Mouse (Mus musculus): Measurements from ENCODE around the gene Calml4. TPM values are rescaled to one million over a fixed set of nuclear protein-coding genes. Genes with fewer than 3 reads are reported as not detected.
"Not testable (repeated sequence)": the region's sequence is repeated elsewhere in the genome, so short reads cannot be mapped to it uniquely, and the experiment has no call there.

Gene Calml4
- total RNA-seq, 2 experiments from 2014 or later: 0.83 to 16.9 TPM

DNA sequence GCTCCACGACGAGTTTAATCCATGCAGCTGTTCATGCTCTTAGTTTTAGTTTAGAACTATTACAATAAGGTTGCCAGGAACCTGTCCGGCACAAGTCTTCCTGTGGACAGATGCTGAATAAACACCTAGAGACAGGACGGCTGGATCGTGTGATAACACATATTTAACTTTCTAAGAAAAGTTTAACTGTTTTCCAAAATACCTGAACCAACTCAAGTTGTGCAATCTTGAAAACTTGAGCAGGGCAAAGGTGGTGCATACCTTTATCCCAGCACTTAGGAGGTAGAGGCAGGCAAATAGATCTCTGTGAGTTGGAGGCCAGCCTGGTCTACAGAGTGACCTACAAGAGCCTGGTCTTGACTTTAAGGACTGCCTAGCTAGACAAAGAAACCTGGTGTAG, 23.0 kb upstream of the Calml4 start:
- DNase-seq (ENCODE audit: low spot score in 2 of 2): no peak

DNA sequence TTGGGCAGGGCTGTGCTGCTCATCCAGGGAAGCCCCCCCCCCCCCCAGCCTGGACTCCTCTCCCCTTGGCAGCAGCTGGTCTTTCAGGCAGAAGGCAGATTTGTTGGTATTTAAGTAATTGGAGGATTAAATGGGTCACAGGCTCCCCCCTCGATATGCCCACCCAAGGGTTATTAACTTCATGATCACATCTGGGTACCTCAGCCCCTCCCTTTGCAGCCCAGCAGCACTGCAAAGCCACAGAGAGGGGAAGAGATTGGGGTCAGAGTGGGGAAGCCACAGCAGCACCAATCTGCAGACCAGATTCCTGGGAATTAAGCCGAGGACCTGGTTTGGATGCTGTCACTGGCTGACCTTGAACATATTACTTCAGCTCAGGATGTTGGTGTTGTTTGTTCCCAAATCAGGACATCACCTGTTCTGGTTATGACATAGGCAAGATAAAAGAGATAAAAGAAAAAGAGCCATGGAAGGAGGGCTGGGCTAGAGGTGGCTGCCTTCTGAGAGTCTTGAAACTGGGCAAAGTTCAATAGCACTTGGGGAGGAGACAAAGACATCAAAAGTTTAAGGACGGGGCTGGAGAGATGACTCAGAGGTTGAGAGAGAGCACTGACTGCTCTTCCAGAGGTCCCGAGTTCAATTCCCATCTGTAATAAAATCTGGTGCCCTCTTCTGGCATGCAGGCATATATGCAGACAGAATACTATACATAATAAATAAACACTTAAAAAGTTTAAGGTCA, 22.0 kb upstream of the Calml4 start:
- DNase-seq (ENCODE audit: low spot score in 2 of 2): no peak

DNA sequence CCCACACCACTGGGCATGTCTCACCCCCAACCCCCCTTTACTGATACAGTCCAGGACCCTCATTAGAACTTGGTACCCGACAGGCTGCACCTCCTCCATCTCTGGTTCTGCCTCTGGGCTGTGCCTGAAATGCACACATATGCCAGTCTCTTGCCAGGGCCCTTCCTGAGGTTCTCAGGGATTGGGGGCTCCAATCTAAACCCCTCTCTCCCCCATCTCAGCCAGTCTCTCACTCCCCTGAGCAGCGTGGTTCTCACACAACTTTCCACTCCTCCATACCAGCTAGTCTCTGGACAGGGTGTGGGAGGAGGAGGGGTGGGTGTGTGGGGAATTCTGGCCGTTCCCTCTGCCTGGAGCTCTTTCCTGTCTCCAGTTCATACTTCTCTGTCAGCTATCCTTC, 20.3 kb upstream of the Calml4 start:
- no peak for DNase-seq (ENCODE audit: low spot score in 2 of 2)

DNA sequence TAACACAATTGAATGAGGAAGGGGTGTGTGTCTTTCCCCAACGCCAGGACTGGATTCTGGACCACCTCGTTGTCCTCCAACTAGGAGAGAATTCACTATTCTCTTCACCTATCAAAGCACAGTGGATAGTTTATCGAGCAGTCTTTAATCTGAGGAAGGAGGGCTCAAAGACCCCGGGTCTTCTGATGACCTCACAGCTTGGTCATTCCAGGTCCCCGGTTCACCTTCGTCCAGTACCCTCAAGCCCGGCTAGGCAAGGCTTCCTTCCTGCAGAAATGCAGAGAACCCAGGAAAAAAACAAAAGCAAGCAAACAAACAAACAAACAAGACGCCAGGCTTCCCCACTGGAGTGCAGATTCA, 19.8 kb upstream of the Calml4 start:
- no peak for DNase-seq (ENCODE audit: low spot score in 2 of 2)

DNA sequence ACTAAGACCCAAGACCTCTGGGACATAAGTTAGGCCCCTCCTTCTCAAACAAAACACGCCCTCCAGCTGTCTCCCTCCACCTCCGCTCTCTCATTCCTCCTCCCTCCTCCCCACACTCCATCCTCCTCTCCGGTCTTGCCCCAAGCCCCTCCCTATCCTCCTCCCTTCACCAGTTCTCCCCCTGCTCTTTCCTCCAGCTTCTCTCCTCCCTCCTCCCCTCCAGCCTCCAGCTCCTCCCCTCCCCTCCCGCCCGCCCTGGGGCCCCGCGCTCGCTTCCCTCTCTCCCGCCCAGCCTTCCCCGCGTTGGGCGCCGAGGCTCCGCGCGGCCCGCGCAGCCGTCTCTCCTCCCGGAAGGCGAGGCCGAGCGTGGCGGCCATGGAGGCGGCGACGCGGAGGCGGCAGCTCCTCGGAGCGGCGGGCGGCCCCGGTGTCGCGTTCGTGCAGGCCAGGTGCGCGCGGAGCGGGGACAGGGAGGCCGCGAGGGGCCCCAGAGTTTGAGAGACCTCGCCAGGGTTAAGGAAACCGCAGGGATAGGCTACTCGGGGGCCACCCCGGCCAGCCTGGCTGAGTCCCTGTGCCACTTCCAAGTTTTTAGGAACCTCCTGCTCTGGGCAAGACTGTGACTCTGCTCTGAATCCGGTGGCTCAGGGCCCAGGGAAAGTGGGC, 19.2 kb upstream of the Calml4 start, which contains the start of gene Cln6:
Gene Cln6 (plus strand): TSS at position 280 of the 666 bp plus-strand sequence.
- peak; percentile 60 to 63 for DNase-seq (ENCODE audit: low spot score in 2 of 2)

DNA sequence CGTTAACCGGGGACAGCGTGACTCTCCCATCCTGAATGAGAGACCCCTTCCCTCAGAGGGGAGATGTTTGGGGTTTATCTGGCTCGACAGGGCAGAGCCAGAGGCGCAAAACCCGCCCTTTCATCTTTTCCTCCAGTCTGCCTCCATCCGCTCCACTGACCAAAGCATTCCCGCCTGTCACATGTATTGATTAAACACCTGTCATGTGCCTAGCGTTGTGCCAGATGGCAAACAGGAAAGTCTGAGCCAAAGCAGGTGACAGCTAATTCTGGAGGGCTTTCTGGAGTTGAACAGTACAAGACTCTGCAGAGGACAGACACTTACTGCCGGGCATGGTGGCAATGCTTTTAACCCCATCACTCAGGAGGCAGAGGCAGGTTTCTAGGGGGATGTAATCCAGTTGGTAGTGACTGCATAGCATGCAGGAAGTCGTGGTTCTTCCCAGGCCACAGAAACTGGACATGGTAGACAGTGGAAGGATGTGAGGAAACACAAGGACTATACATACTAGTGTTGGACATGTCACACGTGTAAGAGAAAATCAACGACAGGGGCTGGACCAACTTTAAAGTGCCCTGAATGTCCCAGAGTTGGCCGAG, 18.6 kb upstream of the Calml4 start:
- DNase-seq (ENCODE audit: low spot score in 2 of 2): no peak

DNA sequence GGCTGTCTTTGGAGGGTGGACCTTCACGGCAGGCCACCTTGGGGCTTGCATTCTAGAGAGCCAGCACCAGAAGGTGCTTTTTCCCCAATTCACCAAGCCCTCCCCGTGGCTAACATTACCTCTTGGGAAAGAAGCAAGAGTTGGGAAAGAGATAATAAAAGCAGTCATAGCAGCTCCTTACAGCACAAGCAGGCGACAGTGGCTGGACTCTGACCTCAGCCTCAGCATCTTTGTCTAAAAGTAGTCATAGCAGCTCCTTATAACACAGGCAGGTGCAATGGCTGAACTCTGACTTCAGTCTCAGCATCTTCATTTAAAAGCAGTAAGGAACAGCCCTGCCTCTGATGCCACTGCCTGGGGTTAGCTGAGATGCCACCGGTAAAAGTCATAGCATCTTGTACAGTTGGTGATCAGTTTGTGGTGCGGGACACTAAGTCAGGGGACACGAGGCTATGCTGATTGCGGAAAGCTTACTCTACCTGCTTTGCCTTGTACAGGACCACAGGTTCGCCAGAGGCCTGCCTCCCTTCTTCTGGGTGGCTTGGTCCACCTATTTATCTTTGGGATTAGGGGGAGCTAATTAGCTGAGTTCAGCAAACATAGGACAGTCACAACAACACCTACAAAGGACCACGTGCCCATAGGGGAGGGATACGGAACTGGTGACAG, 14.4 kb upstream of the Calml4 start:
- DNase-seq (ENCODE audit: low spot score in 2 of 2): no peak

DNA sequence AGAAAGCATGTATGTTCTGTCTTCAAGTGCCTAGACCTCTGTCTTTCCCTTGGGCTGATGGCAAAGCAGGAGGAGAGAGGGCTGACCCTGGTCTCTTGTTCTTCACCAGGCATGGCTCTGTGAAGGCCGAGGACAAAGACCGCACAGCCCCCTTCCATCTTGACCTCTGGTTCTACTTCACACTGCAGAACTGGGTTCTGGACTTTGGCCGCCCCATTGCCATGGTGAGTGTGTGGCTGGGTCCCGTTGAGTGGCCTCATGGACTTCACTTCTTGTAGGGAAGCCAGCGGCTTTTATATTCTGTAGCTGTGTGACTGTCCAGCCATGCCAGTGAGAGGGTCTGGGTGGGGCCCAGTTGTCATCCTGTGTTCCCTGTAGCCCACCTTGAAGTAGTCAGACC, 13.4 kb upstream of the Calml4 start:
- no peak for DNase-seq (ENCODE audit: low spot score in 2 of 2)

DNA sequence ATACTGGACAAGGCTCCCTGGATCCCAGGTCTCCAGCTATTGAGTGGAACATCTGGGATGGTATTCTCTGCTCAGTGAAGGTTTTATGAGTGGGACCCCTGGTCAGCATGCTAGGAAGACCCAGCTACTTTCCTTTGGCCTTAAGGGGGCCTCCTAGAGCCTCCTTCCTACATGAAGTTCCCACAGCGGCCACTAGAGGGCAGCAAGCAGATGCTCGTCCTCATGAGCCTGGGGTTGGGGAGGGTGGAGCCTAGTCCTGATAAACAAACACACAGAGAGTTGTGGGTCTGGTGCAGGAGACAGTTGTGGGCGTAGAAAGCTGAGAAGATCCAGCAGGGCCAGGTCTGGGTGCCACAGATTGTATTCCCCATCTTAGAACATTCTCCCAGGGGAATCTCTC, 10.2 kb upstream of the Calml4 start:
- peak; percentile 83 to 87 for DNase-seq (ENCODE audit: low spot score in 2 of 2)

DNA sequence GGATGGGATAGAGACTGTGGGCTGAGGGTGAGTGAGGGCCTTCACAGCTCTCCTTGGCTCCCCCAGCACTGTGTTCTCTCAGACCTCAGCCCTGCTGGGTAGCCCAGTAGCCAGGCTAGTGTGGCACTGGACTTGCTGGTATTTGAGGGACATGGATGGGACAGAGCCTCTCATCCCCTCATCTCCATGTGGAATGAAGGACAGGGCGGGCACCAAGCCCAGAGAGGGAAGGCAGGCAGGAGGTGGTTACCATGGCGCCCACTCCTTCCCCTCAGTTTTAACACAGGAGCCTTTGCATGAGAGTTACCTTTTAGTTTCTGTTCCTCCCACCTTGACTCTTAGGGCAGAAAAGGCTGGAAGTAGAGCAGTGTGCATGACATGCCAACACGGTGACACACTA, 9.2 kb upstream of the Calml4 start:
- DNase-seq (ENCODE audit: low spot score in 2 of 2): no peak

DNA sequence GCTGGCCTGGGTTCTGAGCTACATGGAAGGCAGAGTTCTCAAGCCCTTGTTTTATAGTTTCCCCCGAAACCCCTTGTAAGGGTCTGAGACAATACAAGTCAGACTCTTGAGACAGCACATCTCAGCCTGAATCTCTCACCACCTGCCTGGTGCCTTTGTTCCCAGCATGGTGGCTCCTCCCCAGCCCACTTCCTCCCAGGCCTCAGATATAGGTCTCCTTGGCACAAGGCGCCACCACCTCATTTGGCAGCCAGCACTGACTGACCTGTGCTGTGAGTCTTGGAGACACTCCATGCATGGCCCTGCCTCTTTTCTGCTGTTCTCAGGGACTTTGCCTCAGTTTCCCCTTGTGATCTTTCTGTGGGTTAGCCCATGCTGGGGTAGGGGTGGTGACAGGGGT, 6.3 kb upstream of the Calml4 start:
- no peak for DNase-seq (ENCODE audit: low spot score in 2 of 2)

DNA sequence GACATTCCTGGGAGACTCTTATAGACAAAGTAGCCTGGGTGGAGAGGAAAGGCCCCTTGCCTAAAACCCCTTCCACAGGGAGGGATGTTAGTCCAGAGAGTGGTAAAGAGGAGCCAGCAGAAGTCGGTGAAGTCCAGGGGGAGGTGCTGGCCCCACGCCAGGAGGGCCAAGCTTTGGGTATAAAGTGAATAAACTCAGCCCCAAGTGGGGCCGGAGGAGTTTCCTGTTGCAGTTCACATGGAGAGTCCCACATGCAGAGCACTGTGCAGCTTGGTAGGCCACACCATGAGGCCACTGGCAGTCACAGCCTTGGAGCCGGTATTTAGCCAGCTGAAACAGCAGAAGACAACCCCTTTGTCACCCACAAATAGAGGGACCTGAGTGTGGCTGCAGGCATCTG, 3.4 kb upstream of the Calml4 start:
- DNase-seq (ENCODE audit: low spot score in 2 of 2): no peak

DNA sequence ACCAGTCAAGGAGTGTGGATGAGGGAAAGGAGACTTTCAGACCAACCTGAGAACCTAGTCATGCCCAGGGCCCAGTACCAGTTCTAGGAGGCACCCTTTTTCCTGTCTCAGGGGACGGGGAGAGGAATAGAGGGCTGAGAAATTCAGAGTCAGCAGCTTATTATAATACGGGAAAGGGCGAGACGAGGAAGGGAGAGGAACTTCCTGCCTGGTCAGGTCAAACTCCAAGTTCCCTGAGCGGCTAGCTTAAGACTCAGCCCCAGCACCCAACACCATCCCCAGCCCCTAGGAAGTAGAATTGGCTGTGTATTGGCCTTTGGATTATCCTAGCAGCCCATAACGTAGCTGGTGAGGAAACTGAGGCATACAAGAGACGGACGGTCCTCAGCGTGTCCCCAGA, 664 bp upstream of the Calml4 start:
- no peak for DNase-seq (ENCODE audit: low spot score in 2 of 2)

DNA sequence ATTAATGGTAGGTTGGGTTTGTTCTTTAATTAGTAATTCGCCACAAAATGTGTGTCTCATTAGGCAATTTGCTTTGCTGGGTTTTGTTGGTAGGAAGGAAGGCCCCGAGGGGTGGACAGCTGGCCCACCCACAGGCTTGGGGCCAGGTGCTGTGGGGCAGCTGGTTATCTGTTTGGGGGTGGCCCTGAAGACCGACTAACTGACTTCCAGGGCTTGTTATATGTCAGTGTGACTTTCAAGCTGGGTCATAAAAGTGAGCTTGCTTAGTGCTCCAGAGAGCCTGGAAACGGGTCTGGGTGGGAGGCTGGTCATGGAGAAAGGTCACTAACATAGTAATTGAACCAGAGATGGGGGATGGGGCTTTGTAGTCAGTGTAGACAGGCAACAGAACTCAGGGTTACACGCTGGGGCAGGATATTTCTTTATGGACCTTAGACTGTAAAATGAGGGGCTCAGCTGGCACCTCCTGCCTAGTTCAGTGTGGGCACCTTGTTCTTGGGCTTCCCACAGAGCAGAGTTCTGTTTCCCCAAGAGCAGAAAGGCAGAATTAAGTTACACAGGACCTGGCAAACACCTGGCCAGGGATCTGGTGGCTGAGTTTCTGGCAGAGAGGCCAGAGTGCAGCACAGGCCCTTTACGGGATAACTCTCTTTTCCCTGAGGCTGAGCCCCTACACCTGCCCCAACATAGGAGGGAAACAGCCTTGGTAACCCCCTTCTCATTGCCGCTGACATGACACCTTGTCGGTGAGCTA, 563 bp downstream of the Calml4 start:
- no peak for DNase-seq (ENCODE audit: low spot score in 2 of 2)

DNA sequence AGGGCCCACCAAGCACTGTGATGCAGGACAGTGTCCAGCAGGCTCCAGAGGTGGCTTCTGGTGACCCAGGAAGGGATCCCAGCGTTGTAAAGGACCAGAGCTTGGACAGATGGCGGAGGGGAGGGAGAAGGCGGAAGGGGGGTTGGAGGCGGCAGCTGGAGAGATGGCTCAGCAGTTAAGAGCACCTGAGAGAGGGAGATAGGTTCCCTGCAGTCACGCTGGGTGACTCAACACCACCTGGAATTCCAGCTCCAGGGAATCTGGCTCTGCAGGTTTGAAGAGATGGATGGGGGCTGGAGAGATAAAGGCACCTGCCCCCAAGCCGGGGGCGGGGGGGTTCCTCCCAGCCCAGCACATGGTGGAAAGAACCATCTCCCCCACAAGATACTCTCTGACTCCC, 2.2 kb downstream of the Calml4 start:
- DNase-seq (ENCODE audit: low spot score in 2 of 2): not testable (repeated sequence)

DNA sequence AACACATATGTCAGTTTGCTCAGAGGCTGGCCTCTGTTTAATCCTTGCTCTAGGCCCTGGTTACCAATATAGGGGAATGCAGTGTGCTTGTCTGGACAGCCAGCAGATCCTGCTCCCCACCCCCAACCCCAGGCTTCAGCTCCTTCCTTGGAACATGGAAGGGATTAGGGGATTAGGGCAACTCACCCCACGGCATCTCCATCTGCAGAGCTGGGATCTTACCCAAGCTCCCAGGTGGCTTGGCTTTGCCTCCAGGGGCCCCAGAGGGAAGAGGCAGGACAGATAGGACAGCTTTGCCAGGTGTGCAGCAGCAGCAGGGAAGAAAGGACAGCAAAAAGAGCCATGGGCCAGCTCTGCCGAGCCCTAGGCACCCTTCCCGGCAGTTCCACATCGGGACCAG, 3.0 kb downstream of the Calml4 start:
- DNase-seq (ENCODE audit: low spot score in 2 of 2): no peak

DNA sequence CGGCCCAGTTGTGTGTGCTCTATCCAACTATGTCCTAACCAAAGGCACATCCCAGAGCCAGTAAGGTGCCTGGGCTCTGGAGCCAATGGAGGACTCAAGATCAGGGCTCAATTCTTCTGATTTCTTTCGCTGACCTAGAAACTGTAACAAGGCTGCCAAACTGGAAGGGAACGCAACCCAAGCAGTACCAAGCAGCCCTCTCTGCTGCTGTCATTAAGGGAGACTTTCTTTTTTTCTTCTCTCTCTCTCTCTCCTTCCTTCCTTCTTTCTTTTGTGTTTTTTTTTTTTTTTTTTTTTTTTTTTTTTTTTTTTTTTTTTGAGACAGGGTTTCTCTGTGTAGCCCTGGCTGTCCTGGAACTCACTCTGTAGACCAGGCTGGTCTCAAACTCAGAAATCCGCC, 11.4 kb downstream of the Calml4 start:
- not testable (repeated sequence) for DNase-seq (ENCODE audit: low spot score in 2 of 2)

DNA sequence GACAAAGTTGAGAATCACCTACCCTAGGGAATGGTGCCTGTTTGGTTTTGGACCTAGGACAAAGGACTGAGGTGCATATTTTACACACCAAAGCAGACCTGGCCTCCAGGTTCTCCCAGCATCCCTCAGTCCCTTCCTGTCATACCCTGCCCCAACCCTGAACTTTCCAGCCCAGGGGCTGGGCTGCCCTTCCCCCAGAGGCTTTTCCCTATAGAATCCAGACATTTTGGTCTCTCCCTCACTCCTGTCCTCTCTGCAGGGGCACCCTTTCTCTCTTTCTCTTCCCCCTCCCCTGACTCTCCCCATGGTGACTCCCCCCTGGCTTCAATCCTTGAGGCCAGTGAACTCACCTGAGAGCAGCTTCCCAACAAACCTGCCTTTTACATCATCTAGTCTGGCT, 12.8 kb downstream of the Calml4 start:
- DNase-seq (ENCODE audit: low spot score in 2 of 2): no peak

DNA sequence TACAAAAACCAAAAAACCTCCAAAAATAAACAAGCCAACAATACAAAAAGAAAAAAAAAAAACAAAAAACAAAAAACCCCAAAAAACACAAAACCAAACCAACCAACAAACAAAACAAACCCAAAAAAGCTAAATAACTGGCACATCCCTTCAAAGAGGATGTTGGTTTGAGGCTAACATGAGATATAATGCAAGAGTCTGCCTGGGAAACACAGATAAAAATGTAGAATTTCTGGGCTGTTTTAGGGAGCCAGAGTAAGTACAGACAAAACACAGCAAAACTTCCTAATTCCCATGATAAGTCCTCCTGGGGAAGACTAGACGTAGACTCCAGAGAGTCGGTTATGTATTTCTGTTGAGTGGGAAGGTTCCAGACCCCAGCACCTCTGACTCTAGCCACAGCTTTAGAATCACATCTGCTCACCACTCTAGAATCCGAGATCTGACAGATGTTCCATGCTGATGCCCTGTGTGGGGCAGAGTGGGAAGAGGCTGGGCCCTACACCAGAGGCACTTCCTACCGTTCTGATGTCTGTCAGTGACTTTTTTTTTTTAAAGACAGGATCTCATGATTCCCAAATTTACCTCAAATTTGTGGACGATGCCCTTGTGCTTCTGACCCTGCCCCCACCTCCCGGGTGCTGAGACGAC, 19.2 kb downstream of the Calml4 start:
- no peak for DNase-seq (ENCODE audit: low spot score in 2 of 2)

DNA sequence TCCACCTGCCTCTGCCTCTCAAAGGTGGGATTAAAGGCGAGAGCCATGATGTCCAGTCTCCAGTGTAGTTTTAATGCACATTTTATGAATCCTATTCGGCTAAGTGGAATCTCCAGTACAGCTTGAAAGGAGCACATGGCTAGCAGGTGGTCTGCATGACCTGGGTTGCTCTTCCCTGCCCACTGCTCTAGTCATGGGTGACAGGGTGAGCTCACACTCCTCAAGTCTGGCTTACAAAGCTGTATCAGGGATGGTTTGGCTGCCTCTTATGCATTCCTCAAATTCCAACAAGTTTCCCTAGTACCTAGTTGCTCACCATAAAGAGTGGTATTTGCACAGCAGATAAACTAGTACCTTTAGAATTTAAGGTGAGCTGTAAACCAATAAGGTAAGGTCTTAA, 19.9 kb downstream of the Calml4 start:
- DNase-seq (ENCODE audit: low spot score in 2 of 2): no peak

DNA sequence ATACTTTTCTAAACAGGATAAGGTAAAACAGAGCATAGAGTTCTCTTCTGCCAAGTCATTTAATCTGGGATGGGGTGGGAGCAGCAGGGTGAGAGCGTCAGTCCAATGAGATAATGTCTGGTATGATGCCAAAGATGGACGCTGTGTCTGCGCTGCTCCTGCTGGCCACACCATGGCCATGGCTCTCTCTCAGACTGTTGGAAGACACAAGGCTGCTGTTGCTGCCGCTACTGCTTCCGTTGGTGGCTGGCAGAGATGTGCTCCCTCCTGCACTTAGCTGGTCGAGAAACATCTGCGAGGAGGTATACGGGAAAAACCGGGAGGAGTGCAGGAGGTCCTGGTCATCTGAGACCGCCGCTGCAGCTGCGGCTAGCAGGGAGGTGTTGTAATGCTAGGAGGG, 24.0 kb downstream of the Calml4 start:
- no peak for DNase-seq (ENCODE audit: low spot score in 2 of 2)
